Comparison of ENCODE assay signal across 9 mouse cellular contexts in the genomic region with DNA sequence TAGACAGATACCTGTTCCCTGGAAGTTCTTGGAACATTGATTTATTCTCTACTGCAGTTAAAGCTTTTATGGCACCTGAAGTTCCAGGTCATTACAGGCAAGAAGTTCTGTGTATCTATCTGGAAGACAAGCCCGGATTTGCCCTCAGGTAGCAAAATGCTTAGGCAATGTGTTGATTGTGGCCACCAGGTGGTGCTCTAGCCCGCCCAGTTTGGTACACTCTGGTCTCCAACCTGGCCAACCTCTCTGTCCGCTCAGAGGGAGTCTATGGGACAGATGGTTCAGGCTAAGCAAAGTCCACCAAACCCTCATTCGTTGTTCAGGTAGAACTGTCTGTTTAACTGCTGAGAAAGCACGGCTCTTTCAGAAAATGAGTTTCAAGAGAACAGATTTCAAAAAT. TPM values are rescaled to one million over a fixed set of nuclear protein-coding genes. Genes with fewer than 3 reads are reported as not detected.
A peak's percentile ranks its signal among the peaks of the same experiment; 100 is the strongest.
DNase-seq lines count a peak whose midpoint lies in the region; ATAC-seq lines count a peak whose summit lies in the region.
"Had no signal": no experiment of that assay in that cellular context is flagged by ENCODE, and none has a peak within 500 bp of the region (broad histone marks: within the 10 kb centered on the region; RNA-seq: fewer than 3 reads in every experiment).

No protein-coding gene starts in this region.

- no peak overlapping the region for H3K27ac ChIP-seq in intestine, embryonic 14.5 days (ENCODE audit: low read depth)
- H3K27ac ChIP-seq in intestine, embryonic 15.5 days = no peak overlapping the region
- H3K27ac ChIP-seq in forebrain, embryonic 16.5 days (ENCODE audit: low read length) = no peak overlapping the region
- H3K27ac ChIP-seq in hindbrain, embryonic 13.5 days = no peak overlapping the region
- H3K27ac ChIP-seq: midbrain, embryonic 12.5 days had no signal

- H3K27me3 ChIP-seq in intestine, embryonic 14.5 days (replicated peaks; ENCODE audit: control insufficient read depth, insufficient read depth, low read length) = no peaks in the 10 kb centered on the region
- H3K27me3 ChIP-seq in intestine, embryonic 15.5 days (replicated peaks) = no peaks in the 10 kb centered on the region
- no peaks in the 10 kb centered on the region for H3K27me3 ChIP-seq in forebrain, embryonic 16.5 days (replicated peaks; ENCODE audit: control insufficient read depth, insufficient read depth, low read length)
- 0 out of 2 replicates have a peak, but pooled peaks cover 7% of the 10 kb centered on the region for H3K27me3 ChIP-seq in hindbrain, embryonic 13.5 days

- 0 out of 2 replicates have a peak, but pooled peaks have one; percentile 50 for ATAC-seq in intestine, embryonic 14.5 days (replicated peaks; ENCODE audit: low FRiP score, low TSS enrichment, low read depth)
- ATAC-seq in intestine, embryonic 15.5 days = no peak
- peak; percentile 67; the same call in 1 of the 2 replicates for ATAC-seq in forebrain, embryonic 16.5 days
- ATAC-seq in hindbrain, embryonic 13.5 days (ENCODE audit: low FRiP score) = 0 out of 2 replicates have a peak, but pooled peaks have one; percentile 52

- H3K36me3 ChIP-seq in intestine, embryonic 14.5 days (ENCODE audit: control insufficient read depth, insufficient read depth, low read length) = no peaks in the 10 kb centered on the region
- no peaks in the 10 kb centered on the region for H3K36me3 ChIP-seq in intestine, embryonic 15.5 days
- no peaks in the 10 kb centered on the region for H3K36me3 ChIP-seq in forebrain, embryonic 16.5 days (ENCODE audit: control insufficient read depth, insufficient read depth)
- H3K36me3 ChIP-seq in hindbrain, embryonic 13.5 days = no peaks in the 10 kb centered on the region
- H3K36me3 ChIP-seq: midbrain, embryonic 12.5 days had no signal

- no peak overlapping the region for H3K9ac ChIP-seq in intestine, embryonic 14.5 days (ENCODE audit: low read length)
- H3K9ac ChIP-seq in intestine, embryonic 15.5 days = no peak overlapping the region
- no peak overlapping the region for H3K9ac ChIP-seq in forebrain, embryonic 16.5 days (replicated peaks; ENCODE audit: low read depth, low read length)
- no peak overlapping the region for H3K9ac ChIP-seq in hindbrain, embryonic 13.5 days
- H3K9ac ChIP-seq: midbrain, embryonic 12.5 days had no signal

- H3K9me3 ChIP-seq in intestine, embryonic 14.5 days (ENCODE audit: control insufficient read depth, low read length) = no peaks in the 10 kb centered on the region
- H3K9me3 ChIP-seq in intestine, embryonic 15.5 days = no peaks in the 10 kb centered on the region
- H3K9me3 ChIP-seq in forebrain, embryonic 16.5 days (ENCODE audit: control insufficient read depth, low read length) = no peaks in the 10 kb centered on the region
- H3K9me3 ChIP-seq in hindbrain, embryonic 13.5 days = no peaks in the 10 kb centered on the region
- H3K9me3 ChIP-seq: midbrain, embryonic 12.5 days had no signal

- no peaks in the 10 kb centered on the region for H3K4me1 ChIP-seq in intestine, embryonic 14.5 days (replicated peaks; ENCODE audit: control insufficient read depth, insufficient read depth, low read length)
- H3K4me1 ChIP-seq in intestine, embryonic 15.5 days (replicated peaks) = no peaks in the 10 kb centered on the region
- H3K4me1 ChIP-seq in forebrain, embryonic 16.5 days (replicated peaks; ENCODE audit: control insufficient read depth, insufficient read depth, low read length) = no peaks in the 10 kb centered on the region
- no peaks in the 10 kb centered on the region for H3K4me1 ChIP-seq in hindbrain, embryonic 13.5 days (replicated peaks)
- H3K4me1 ChIP-seq: midbrain, embryonic 12.5 days had no signal

- 28% methylated on average over 5 of the region's 5 CpGs for WGBS in intestine, embryonic 14.5 days
- 23% methylated on average over 5 of the region's 5 CpGs for WGBS in intestine, embryonic 15.5 days
- 33% methylated on average over 5 of the region's 5 CpGs for WGBS in forebrain, embryonic 16.5 days
- 29% methylated on average over 5 of the region's 5 CpGs for WGBS in hindbrain, embryonic 13.5 days

- peak; percentile 81 for DNase-seq in intestine, embryonic 14.5 days (ENCODE audit: low spot score)
- DNase-seq in cerebellum, adult 18-20 months = peak; percentile 90 to 92
- DNase-seq in layer of hippocampus, postnatal 36 days = peak; percentile 58 to 66
- DNase-seq in mesoderm, embryonic 11.5 days (ENCODE audit: low read depth, low spot score) = peak; percentile 69
- DNase-seq in spleen, postnatal 10 days (ENCODE audit: low spot score in 2 of 2) = peak; percentile 45 to 81

- H3K4me3 ChIP-seq in intestine, embryonic 14.5 days (ENCODE audit: low read depth, low read length) = no peak overlapping the region
- H3K4me3 ChIP-seq in intestine, embryonic 15.5 days (replicated peaks) = no peak overlapping the region
- H3K4me3 ChIP-seq in forebrain, embryonic 16.5 days (replicated peaks; ENCODE audit: low read length) = no peak overlapping the region
- H3K4me3 ChIP-seq in hindbrain, embryonic 13.5 days = no peak overlapping the region
- H3K4me3 ChIP-seq: midbrain, embryonic 12.5 days had no signal

- H3K4me2 ChIP-seq in intestine, embryonic 14.5 days (ENCODE audit: low read length) = no peak overlapping the region
- H3K4me2 ChIP-seq in intestine, embryonic 15.5 days (replicated peaks) = no peak overlapping the region
- H3K4me2 ChIP-seq in forebrain, embryonic 16.5 days (ENCODE audit: low read length) = no peak overlapping the region
- no peak overlapping the region for H3K4me2 ChIP-seq in hindbrain, embryonic 13.5 days
- H3K4me2 ChIP-seq: midbrain, embryonic 12.5 days had no signal

RNA-seq across cellular contexts. Expression of a gene that starts 36.8 kb away (rescaled TPM):
- 325 and 342 TPM in 2 replicates for polyA plus RNA-seq in intestine, embryonic 14.5 days (2014; fragmentation: Nextera tagmentation; extraction: Ambion mirVana)
- polyA plus RNA-seq in intestine, embryonic 15.5 days (2015; fragmentation: Nextera tagmentation; extraction: Ambion mirVana) = 304 and 336 TPM in 2 replicates
- 373 and 397 TPM in 2 replicates for polyA plus RNA-seq in forebrain, embryonic 16.5 days (2015; fragmentation: Nextera tagmentation; extraction: Ambion mirVana)
- 304 and 307 TPM in 2 replicates for polyA plus RNA-seq in hindbrain, embryonic 13.5 days (2015; fragmentation: Nextera tagmentation; extraction: Ambion mirVana)
- total RNA-seq in layer of hippocampus, postnatal 36 days (2021) = 10 to 100 TPM; 80.7 to 91.2 TPM
